Mouse (Mus musculus) left cerebral cortex, postnatal 36 days (tissue): ENCODE results near the gene Sh2d1b2. TPM values are rescaled to one million over a fixed set of nuclear protein-coding genes. Genes with fewer than 3 reads are reported as not detected.

Experiments
- DNase-seq, 2 experiments: peaks; one replicate each; pipeline ENCODE4 v3.0.0; 2021 to 2022; ENCODE audit warnings: low spot score in 2 of 2, mixed read lengths in 1 of 2
- intact Hi-C: fragments of 180-260 bp; cut with DNase I; formaldehyde crosslinking; loops from one replicate; pipeline ENCODE4 v1.15.1; 2025
- total RNA-seq, 2 experiments: library from RNA; stranded (reverse); gene quantifications; 2 replicates each; pipeline ENCODE4 v1.2.3; 2021

The Sh2d1b2 gene
- total RNA-seq, 2 experiments from 2014 or later, result not detected

- no peak for DNase-seq
- intact Hi-C loops, result no loop called here
Observed at GRCm38 (mm10) chr1:170270696-170271095, 38.1 kb downstream of the Sh2d1b2 start.

GRCm38 (mm10) chr1:170273252-170273651 lies 40.7 kb downstream of the Sh2d1b2 start:
- DNase-seq, result no peak
- intact Hi-C loops, result no loop called here

GRCm38 (mm10) chr1:170277016-170277415 lies 44.5 kb downstream of the Sh2d1b2 start, which contains the start of gene Sh2d1b1:
Gene Sh2d1b1 (plus strand): TSS chr1:170277320.
- no peak for DNase-seq
- intact Hi-C loops, result no loop called here

- DNase-seq, result no peak
- intact Hi-C loops, result no loop called here
Observed at GRCm38 (mm10) chr1:170282415-170283129, 50.0 kb downstream of the Sh2d1b2 start.

GRCm38 (mm10) chr1:170292239-170292951 lies 59.8 kb downstream of the Sh2d1b2 start:
- peak; percentile 30 to 40 for DNase-seq
- intact Hi-C loops, result loop anchor here (1.0 to 10.0 kb wide), 3 partner anchors 225 to 552 kb away; no protein-coding TSS in a partner anchor

GRCm38 (mm10) chr1:170293257-170293656 lies 60.7 kb downstream of the Sh2d1b2 start:
- DNase-seq, result no peak
- intact Hi-C loops, result loop anchor here (5.0 to 10.0 kb wide), 2 partner anchors 224 to 552 kb away; no protein-coding TSS in a partner anchor

GRCm38 (mm10) chr1:170294786-170295570 lies 62.4 kb downstream of the Sh2d1b2 start:
- intact Hi-C loops, result loop anchor here (5.0 to 10.0 kb wide), 2 partner anchors 222 to 550 kb away; no protein-coding TSS in a partner anchor
- peak; percentile 34 to 40 for DNase-seq

- intact Hi-C loops, result loop anchor here (10.0 kb wide), 1 partner anchor 545 kb away; no protein-coding TSS in a partner anchor
- no peak for DNase-seq
Observed at GRCm38 (mm10) chr1:170299496-170299895, 66.9 kb downstream of the Sh2d1b2 start.

GRCm38 (mm10) chr1:170301686-170302085 lies 69.1 kb downstream of the Sh2d1b2 start:
- intact Hi-C loops, result no loop called here
- DNase-seq, result no peak

GRCm38 (mm10) chr1:170302456-170302855 lies 69.9 kb downstream of the Sh2d1b2 start:
- intact Hi-C loops, result no loop called here
- DNase-seq, result no peak

GRCm38 (mm10) chr1:170303103-170303502 lies 70.6 kb downstream of the Sh2d1b2 start:
- intact Hi-C loops, result no loop called here

More at GRCm38 (mm10) chr1:170303103-170303502, 70.6 kb downstream of the Sh2d1b2 start:
- DNase-seq, result no peak

Other genes starting within 250 kb of the Sh2d1b2 start
- gene Ddr2, start 122.0 kb upstream of the Sh2d1b2 start, total RNA-seq, result 1 to 10 TPM; 3.3 to 6.7 TPM
- gene Uap1, start 57.8 kb upstream of the Sh2d1b2 start, total RNA-seq, result 10 to 100 TPM; 62.7 to 63.2 TPM
- gene Uhmk1, start 17.4 kb upstream of the Sh2d1b2 start, total RNA-seq, result 100 to 1,000 TPM; 135 to 137 TPM
- gene Sh2d1b1, start 44.6 kb downstream of the Sh2d1b2 start, total RNA-seq, result not detected
- 1 to 10 TPM; 1.5 to 4.1 TPM for gene Gm7694, start 73.6 kb downstream of the Sh2d1b2 start, total RNA-seq
- not detected for gene Spata46, start 76.1 kb downstream of the Sh2d1b2 start, total RNA-seq